16 mouse cellular contexts compared by ENCODE assay signal in genomic region chr2:167798969-167799513, GRCm38 (mm10).
DNase-seq lines count a peak whose midpoint lies in the region; ATAC-seq and TF ChIP-seq lines count a peak whose summit lies in the region.
"Had no signal": no experiment of that assay in that cellular context is flagged by ENCODE, and none has a peak within 500 bp of the region (broad histone marks: within the 10 kb centered on the region; RNA-seq: fewer than 3 reads in every experiment).

No protein-coding gene starts in this region.

- H3K4me1 ChIP-seq in heart, embryonic 11.5 days (ENCODE audit: control insufficient read depth, insufficient read depth, low read length) = peaks cover 12% of the 10 kb centered on the region
- H3K4me1 ChIP-seq in megakaryocyte, embryonic 14.5 days = peaks cover 79% of the 10 kb centered on the region
- H3K4me1 ChIP-seq in liver, embryonic 14.5 days (replicated peaks; ENCODE audit: control insufficient read depth in 2 of 2, insufficient read depth in 2 of 2, low read length in 1 of 2) = peaks cover 9 to 34% of the 10 kb centered on the region in 2 experiments
- H3K4me1 ChIP-seq in forebrain, postnatal 0 days (ENCODE audit: insufficient read depth) = no peaks in the 10 kb centered on the region
- H3K4me1 ChIP-seq: neural tube, embryonic 13.5 days had no signal

- H3K9me3 ChIP-seq in heart, embryonic 11.5 days (replicated peaks; ENCODE audit: control insufficient read depth, low read length) = no peaks in the 10 kb centered on the region
- H3K9me3 ChIP-seq in megakaryocyte, embryonic 14.5 days = peaks cover 3% of the 10 kb centered on the region; the same call in 1 of the 2 replicates
- no peaks in the 10 kb centered on the region for H3K9me3 ChIP-seq in liver, embryonic 14.5 days (ENCODE audit: control insufficient read depth, low read length)
- no peaks in the 10 kb centered on the region for H3K9me3 ChIP-seq in forebrain, postnatal 0 days (ENCODE audit: low read length)
- H3K9me3 ChIP-seq: forebrain, embryonic 12.5 days; hindbrain, embryonic 10.5 days; limb, embryonic 12.5 days; neural tube, embryonic 13.5 days had no signal

- 87% methylated on average over 9 of the region's 9 CpGs for WGBS in heart, embryonic 11.5 days (ENCODE audit: insufficient replicate concordance)
- WGBS in liver, embryonic 14.5 days (ENCODE audit: insufficient replicate concordance) = 60% methylated on average over 9 of the region's 9 CpGs
- WGBS in forebrain, postnatal 0 days = 91% methylated on average over 9 of the region's 9 CpGs

- TF ChIP-seq EP300 in liver, embryonic 14.5 days (IDR thresholded peaks at IDR 0.05; ENCODE audit: low read depth) = no peak

- H3K4me3 ChIP-seq in heart, embryonic 11.5 days (ENCODE audit: low read depth, low read length) = no peak overlapping the region
- peak overlapping the region; percentile 33 for H3K4me3 ChIP-seq in megakaryocyte, embryonic 14.5 days (replicated peaks)
- no peak overlapping the region for H3K4me3 ChIP-seq in liver, embryonic 14.5 days (ENCODE audit: insufficient read depth in 1 of 2, low read depth in 2 of 2, low read length in 2 of 2)
- no peak overlapping the region for H3K4me3 ChIP-seq in forebrain, postnatal 0 days (ENCODE audit: low read depth, low read length)
- H3K4me3 ChIP-seq: forebrain, embryonic 12.5 days; heart, adult 2 months; hindbrain, embryonic 10.5 days; limb, embryonic 12.5 days; neural tube, embryonic 13.5 days had no signal

- H3K36me3 ChIP-seq in heart, embryonic 11.5 days (ENCODE audit: control insufficient read depth, insufficient read depth, low read length) = no peaks in the 10 kb centered on the region
- H3K36me3 ChIP-seq in megakaryocyte, embryonic 14.5 days (replicated peaks; ENCODE audit: low read length) = no peaks in the 10 kb centered on the region
- H3K36me3 ChIP-seq in liver, embryonic 14.5 days (replicated peaks; ENCODE audit: control insufficient read depth, insufficient read depth, low read depth) = no peaks in the 10 kb centered on the region
- H3K36me3 ChIP-seq in forebrain, postnatal 0 days (ENCODE audit: insufficient read depth) = no peaks in the 10 kb centered on the region
- H3K36me3 ChIP-seq: forebrain, embryonic 12.5 days; hindbrain, embryonic 10.5 days; limb, embryonic 12.5 days; neural tube, embryonic 13.5 days had no signal

- H3K27me3 ChIP-seq in heart, embryonic 11.5 days (ENCODE audit: control insufficient read depth, insufficient read depth, low read length) = no peaks in the 10 kb centered on the region
- H3K27me3 ChIP-seq in megakaryocyte, embryonic 14.5 days (replicated peaks) = peaks cover 50% of the 10 kb centered on the region
- H3K27me3 ChIP-seq in liver, embryonic 14.5 days (ENCODE audit: control insufficient read depth, insufficient read depth, low read length) = no peaks in the 10 kb centered on the region
- no peaks in the 10 kb centered on the region for H3K27me3 ChIP-seq in forebrain, postnatal 0 days (ENCODE audit: insufficient read depth, low read length)
- H3K27me3 ChIP-seq: forebrain, embryonic 12.5 days; limb, embryonic 12.5 days; neural tube, embryonic 13.5 days had no signal

- H3K27ac ChIP-seq in heart, embryonic 11.5 days (ENCODE audit: low read depth, low read length) = 0 out of 2 replicates have a peak overlapping the region, but pooled peaks have one; percentile 6
- H3K27ac ChIP-seq in liver, embryonic 14.5 days = no peak overlapping the region
- H3K27ac ChIP-seq in forebrain, postnatal 0 days (ENCODE audit: low read depth, low read length) = no peak overlapping the region
- H3K27ac ChIP-seq: forebrain, embryonic 12.5 days; limb, embryonic 12.5 days; neural tube, embryonic 13.5 days had no signal

- H3K4me2 ChIP-seq in heart, embryonic 11.5 days = no peak overlapping the region
- no peak overlapping the region for H3K4me2 ChIP-seq in liver, embryonic 14.5 days (ENCODE audit: low read depth)
- no peak overlapping the region for H3K4me2 ChIP-seq in forebrain, postnatal 0 days (ENCODE audit: low read depth)
- H3K4me2 ChIP-seq: forebrain, embryonic 12.5 days; limb, embryonic 12.5 days; neural tube, embryonic 13.5 days had no signal

- H3K9ac ChIP-seq in heart, embryonic 11.5 days (ENCODE audit: low read depth, low read length) = no peak overlapping the region
- H3K9ac ChIP-seq in liver, embryonic 14.5 days (replicated peaks) = no peak overlapping the region
- H3K9ac ChIP-seq in forebrain, postnatal 0 days = no peak overlapping the region
- H3K9ac ChIP-seq: forebrain, embryonic 12.5 days; limb, embryonic 12.5 days; neural tube, embryonic 13.5 days had no signal

- no peak for DNase-seq in heart, postnatal 10 days
- no peak for DNase-seq in liver, embryonic 14.5 days (ENCODE audit: low read depth in 3 of 3, low spot score in 3 of 3)
- DNase-seq in forebrain, postnatal 0 days = no peak
- no peak for DNase-seq in ovary, adult 18-20 months (ENCODE audit: low spot score)
- DNase-seq: adrenal gland, postnatal 25 days; cerebellum, postnatal 36 days; heart, adult 2 months; kidney, postnatal 14 days; lung, postnatal 14 days had no signal

- TF ChIP-seq CTCF in liver, embryonic 14.5 days (IDR thresholded peaks at IDR 0.05; ENCODE audit: low read depth) = no peak
- no peak for TF ChIP-seq CTCF in forebrain, postnatal 0 days (IDR thresholded peaks at IDR 0.05; ENCODE audit: low read depth)

- intact Hi-C loops in heart, postnatal 10 days (cut with DNase I) = no loop called here

- no peak for ATAC-seq in heart, embryonic 11.5 days (replicated peaks; ENCODE audit: insufficient number of reproducible peaks, low FRiP score, low TSS enrichment)
- no peak for ATAC-seq in megakaryocyte, adult 5-6 weeks (ENCODE audit: poor library complexity, severe bottlenecking)
- ATAC-seq in liver, embryonic 14.5 days (ENCODE audit: insufficient read depth) = peak; percentile 34; the same call in 1 of the 2 replicates
- ATAC-seq in forebrain, postnatal 0 days = no peak
